Mouse (Mus musculus): ENCODE data around the gene Akt1. TPM values are rescaled to one million over a fixed set of nuclear protein-coding genes. Genes with fewer than 3 reads are reported as not detected.

Gene Akt1
- polyA plus RNA-seq, 1 experiment from 2014 or later, result 51.4 TPM

GRCm38 (mm10) chr12:112627097-112627881 is 47.4 kb downstream of the Akt1 start:
- Histone ChIP-seq H3K4me1 (ENCODE audit: control insufficient read depth, insufficient read depth, low read length) (peaks cover 35% of the 10 kb centered on the region), H3K9me3 (replicated peaks; ENCODE audit: control insufficient read depth, low read length) (no peaks in the 10 kb centered on the region), H3K4me2 (ENCODE audit: low read depth, low read length) (no peak overlapping the region), H3K9ac (ENCODE audit: low read length) (no peak overlapping the region), H3K36me3 (ENCODE audit: control insufficient read depth, insufficient read depth) (no peaks in the 10 kb centered on the region), H3K27me3 (ENCODE audit: control insufficient read depth, insufficient read depth, low read length) (no peaks in the 10 kb centered on the region), H3K27ac (ENCODE audit: low read length) (no peak overlapping the region), H3K4me3 (ENCODE audit: low read length) (no peak overlapping the region)
- no peak for ATAC-seq (replicated peaks; ENCODE audit: extremely low read depth, insufficient read depth, low FRiP score)
- WGBS, result 65% methylated on average over 7 of the region's 7 CpGs

- 68% methylated on average over 6 of the region's 6 CpGs for WGBS
- Histone ChIP-seq H3K9ac (ENCODE audit: low read length) (no peak overlapping the region), H3K36me3 (ENCODE audit: control insufficient read depth, insufficient read depth) (no peaks in the 10 kb centered on the region), H3K4me3 (ENCODE audit: low read length) (no peak overlapping the region), H3K27me3 (ENCODE audit: control insufficient read depth, insufficient read depth, low read length) (no peaks in the 10 kb centered on the region), H3K4me2 (ENCODE audit: low read depth, low read length) (no peak overlapping the region), H3K4me1 (ENCODE audit: control insufficient read depth, insufficient read depth, low read length) (peaks cover 44% of the 10 kb centered on the region), H3K27ac (ENCODE audit: low read length) (no peak overlapping the region), H3K9me3 (replicated peaks; ENCODE audit: control insufficient read depth, low read length) (no peaks in the 10 kb centered on the region)
- ATAC-seq (replicated peaks; ENCODE audit: extremely low read depth, insufficient read depth, low FRiP score), result no peak
Observed at GRCm38 (mm10) chr12:112626455-112626854, 48.2 kb downstream of the Akt1 start.

- Histone ChIP-seq H3K27ac (ENCODE audit: low read length) (no peak overlapping the region), H3K4me1 (ENCODE audit: control insufficient read depth, insufficient read depth, low read length) (peaks cover 45% of the 10 kb centered on the region), H3K4me2 (ENCODE audit: low read depth, low read length) (no peak overlapping the region), H3K9ac (ENCODE audit: low read length) (no peak overlapping the region), H3K9me3 (replicated peaks; ENCODE audit: control insufficient read depth, low read length) (no peaks in the 10 kb centered on the region), H3K27me3 (ENCODE audit: control insufficient read depth, insufficient read depth, low read length) (no peaks in the 10 kb centered on the region), H3K36me3 (ENCODE audit: control insufficient read depth, insufficient read depth) (no peaks in the 10 kb centered on the region), H3K4me3 (ENCODE audit: low read length) (no peak overlapping the region)
- ATAC-seq (replicated peaks; ENCODE audit: extremely low read depth, insufficient read depth, low FRiP score), result no peak
- WGBS, result 74% methylated on average over 4 of the region's 4 CpGs
Observed at GRCm38 (mm10) chr12:112625700-112626099, 49.0 kb downstream of the Akt1 start.

- Histone ChIP-seq H3K4me3 (ENCODE audit: low read length) (no peak overlapping the region), H3K36me3 (ENCODE audit: control insufficient read depth, insufficient read depth) (no peaks in the 10 kb centered on the region), H3K27me3 (ENCODE audit: control insufficient read depth, insufficient read depth, low read length) (no peaks in the 10 kb centered on the region), H3K4me2 (ENCODE audit: low read depth, low read length) (no peak overlapping the region), H3K9me3 (replicated peaks; ENCODE audit: control insufficient read depth, low read length) (no peaks in the 10 kb centered on the region), H3K9ac (ENCODE audit: low read length) (peak overlapping the region; percentile 31; the same call in 1 of the 2 replicates), H3K4me1 (ENCODE audit: control insufficient read depth, insufficient read depth, low read length) (peaks cover 44% of the 10 kb centered on the region), H3K27ac (ENCODE audit: low read length) (peak overlapping the region; percentile 65)
- ATAC-seq (replicated peaks; ENCODE audit: extremely low read depth, insufficient read depth, low FRiP score), result no peak
- WGBS, result 16% methylated on average over 2 of the region's 2 CpGs
Observed at GRCm38 (mm10) chr12:112623742-112624141, 50.9 kb downstream of the Akt1 start.

GRCm38 (mm10) chr12:112621900-112622299 is 52.8 kb downstream of the Akt1 start:
- Histone ChIP-seq H3K27me3 (ENCODE audit: control insufficient read depth, insufficient read depth, low read length) (no peaks in the 10 kb centered on the region), H3K9ac (ENCODE audit: low read length) (no peak overlapping the region), H3K36me3 (ENCODE audit: control insufficient read depth, insufficient read depth) (no peaks in the 10 kb centered on the region), H3K4me2 (ENCODE audit: low read depth, low read length) (peak overlapping the region; percentile 89; the same call in 1 of the 2 replicates), H3K27ac (ENCODE audit: low read length) (no peak overlapping the region), H3K4me1 (ENCODE audit: control insufficient read depth, insufficient read depth, low read length) (peaks cover 50% of the 10 kb centered on the region), H3K9me3 (replicated peaks; ENCODE audit: control insufficient read depth, low read length) (no peaks in the 10 kb centered on the region), H3K4me3 (ENCODE audit: low read length) (no peak overlapping the region)
- no peak for ATAC-seq (replicated peaks; ENCODE audit: extremely low read depth, insufficient read depth, low FRiP score)
- 78% methylated on average over 3 of the region's 3 CpGs for WGBS

GRCm38 (mm10) chr12:112620354-112621061 is 54.2 kb downstream of the Akt1 start:
- Histone ChIP-seq H3K36me3 (ENCODE audit: control insufficient read depth, insufficient read depth) (no peaks in the 10 kb centered on the region), H3K27me3 (ENCODE audit: control insufficient read depth, insufficient read depth, low read length) (no peaks in the 10 kb centered on the region), H3K4me1 (ENCODE audit: control insufficient read depth, insufficient read depth, low read length) (peaks cover 50% of the 10 kb centered on the region), H3K4me3 (ENCODE audit: low read length) (peak overlapping the region; percentile 66), H3K4me2 (ENCODE audit: low read depth, low read length) (peak overlapping the region; percentile 89), H3K27ac (ENCODE audit: low read length) (peak overlapping the region; percentile 98), H3K9ac (ENCODE audit: low read length) (peak overlapping the region; percentile 86), H3K9me3 (replicated peaks; ENCODE audit: control insufficient read depth, low read length) (no peaks in the 10 kb centered on the region)
- ATAC-seq (replicated peaks; ENCODE audit: extremely low read depth, insufficient read depth, low FRiP score), result no peak; the same call in none of the 2 replicates
- 11% methylated on average over 13 of the region's 16 CpGs for WGBS

- Histone ChIP-seq H3K27ac (ENCODE audit: low read length) (peak within 1 kb of the TSS; percentile 98), H3K4me1 (ENCODE audit: control insufficient read depth, insufficient read depth, low read length) (peaks cover 50% of the 10 kb centered on the region), H3K4me3 (ENCODE audit: low read length) (peak within 1 kb of the TSS; percentile 66), H3K4me2 (ENCODE audit: low read depth, low read length) (peak within 1 kb of the TSS; percentile 89), H3K9me3 (replicated peaks; ENCODE audit: control insufficient read depth, low read length) (no peaks in the 10 kb centered on the region), H3K9ac (ENCODE audit: low read length) (peak within 1 kb of the TSS; percentile 86), H3K27me3 (ENCODE audit: control insufficient read depth, insufficient read depth, low read length) (no peaks in the 10 kb centered on the region), H3K36me3 (ENCODE audit: control insufficient read depth, insufficient read depth) (no peaks in the 10 kb centered on the region)
- WGBS, result 1% methylated on average over 56 of the region's 56 CpGs
- peak; percentile 58 for ATAC-seq (replicated peaks; ENCODE audit: extremely low read depth, insufficient read depth, low FRiP score)
Observed at GRCm38 (mm10) chr12:112619686-112620353, 54.9 kb downstream of the Akt1 start, which contains the start of gene Adssl1. Gene Adssl1, plus strand, starts transcription at chr12:112620045.

GRCm38 (mm10) chr12:112618981-112619685 is 55.6 kb downstream of the Akt1 start:
- WGBS, result 15% methylated on average over 13 of the region's 13 CpGs
- H3K36me3 ChIP-seq (ENCODE audit: control insufficient read depth, insufficient read depth), result no peaks in the 10 kb centered on the region
- H3K27ac ChIP-seq (ENCODE audit: low read length), result peak overlapping the region; percentile 98
- peak overlapping the region; percentile 86 for H3K9ac ChIP-seq (ENCODE audit: low read length)
- H3K9me3 ChIP-seq (replicated peaks; ENCODE audit: control insufficient read depth, low read length), result no peaks in the 10 kb centered on the region
- H3K4me1 ChIP-seq (ENCODE audit: control insufficient read depth, insufficient read depth, low read length), result peaks cover 50% of the 10 kb centered on the region
- no peaks in the 10 kb centered on the region for H3K27me3 ChIP-seq (ENCODE audit: control insufficient read depth, insufficient read depth, low read length)
- peak; percentile 35 for ATAC-seq (replicated peaks; ENCODE audit: extremely low read depth, insufficient read depth, low FRiP score)
- H3K4me3 ChIP-seq (ENCODE audit: low read length), result peak overlapping the region; percentile 66
- H3K4me2 ChIP-seq (ENCODE audit: low read depth, low read length), result peak overlapping the region; percentile 89
